Comparison of ENCODE assay signal across 8 mouse cellular contexts in the genomic region with DNA sequence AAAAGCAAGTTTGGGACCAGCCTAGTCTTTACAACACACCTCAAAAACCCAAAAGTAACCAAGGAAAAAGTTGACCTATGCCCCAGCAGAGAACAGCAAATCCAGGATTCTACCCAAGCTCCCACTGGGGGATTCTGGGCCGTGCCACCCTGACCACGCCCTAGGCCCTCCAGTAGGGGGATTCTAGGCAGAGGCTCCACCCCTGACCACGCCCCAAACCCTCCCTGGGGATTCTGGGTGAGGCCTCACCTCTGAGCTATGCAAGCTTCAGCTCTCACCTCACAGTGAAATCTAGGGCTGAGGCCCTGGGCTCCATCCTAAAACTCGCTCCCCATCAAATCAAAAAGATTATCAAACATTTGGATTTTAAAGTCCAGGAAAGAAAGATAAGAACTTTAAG. TPM values are rescaled to one million over a fixed set of nuclear protein-coding genes. Genes with fewer than 3 reads are reported as not detected.
DNase-seq lines count a peak whose midpoint lies in the region; ATAC-seq and TF ChIP-seq lines count a peak whose summit lies in the region.

No protein-coding gene starts in this region.

- 0 out of 2 replicates have a peak overlapping the region, but pooled peaks have one; percentile 30 for H3K27ac ChIP-seq in midbrain, embryonic 10.5 days (replicated peaks)
- H3K27ac ChIP-seq in midbrain, postnatal 0 days (ENCODE audit: low read depth, low read length), result no peak overlapping the region
- peak overlapping the region; percentile 29; the same call in 1 of the 2 replicates for H3K27ac ChIP-seq in intestine, embryonic 16.5 days (ENCODE audit: low read length)

- no peak overlapping the region for H3K4me2 ChIP-seq in midbrain, postnatal 0 days (ENCODE audit: low read depth, low read length, poor library complexity, severe bottlenecking)
- no peak overlapping the region for H3K4me2 ChIP-seq in intestine, embryonic 16.5 days (ENCODE audit: low read depth, low read length)

- peaks cover 18% of the 10 kb centered on the region for H3K4me1 ChIP-seq in midbrain, embryonic 10.5 days
- no peaks in the 10 kb centered on the region; the same call in 1 of the 2 replicates for H3K4me1 ChIP-seq in midbrain, postnatal 0 days (ENCODE audit: insufficient read depth, low read length)
- peaks cover 47% of the 10 kb centered on the region for H3K4me1 ChIP-seq in intestine, embryonic 16.5 days (ENCODE audit: control insufficient read depth, insufficient read depth, low read length)

- peaks cover 7% of the 10 kb centered on the region; the same call in 1 of the 2 replicates for H3K9me3 ChIP-seq in midbrain, embryonic 10.5 days (replicated peaks)
- no peaks in the 10 kb centered on the region for H3K9me3 ChIP-seq in midbrain, postnatal 0 days (ENCODE audit: low read length)
- H3K9me3 ChIP-seq in intestine, embryonic 16.5 days (ENCODE audit: control insufficient read depth, low read length), result no peaks in the 10 kb centered on the region

- WGBS in midbrain, embryonic 10.5 days, result 54% methylated on average over 4 of the region's 4 CpGs
- 50% methylated on average over 4 of the region's 4 CpGs for WGBS in midbrain, postnatal 0 days
- WGBS in intestine, embryonic 16.5 days, result 38% methylated on average over 4 of the region's 4 CpGs

- no peak for ATAC-seq in cerebellum, adult (ENCODE audit: insufficient number of reproducible peaks, low FRiP score, low TSS enrichment)
- ATAC-seq in midbrain, postnatal 0 days (ENCODE audit: low FRiP score), result no peak
- ATAC-seq in intestine, embryonic 16.5 days, result peak; percentile 47

- peaks cover 100% of the 10 kb centered on the region for H3K36me3 ChIP-seq in midbrain, embryonic 10.5 days
- H3K36me3 ChIP-seq in midbrain, postnatal 0 days (ENCODE audit: insufficient read depth, low read length), result peaks cover 57% of the 10 kb centered on the region
- H3K36me3 ChIP-seq in intestine, embryonic 16.5 days (ENCODE audit: control insufficient read depth, insufficient read depth, low read length), result peaks cover 55% of the 10 kb centered on the region
- H3K36me3 ChIP-seq in splenic B cell, adult 2 months (ENCODE audit: control insufficient read depth, insufficient read depth, low read length, poor library complexity, severe bottlenecking), result peaks cover 15% of the 10 kb centered on the region

- H3K27me3 ChIP-seq in midbrain, embryonic 10.5 days (ENCODE audit: low read depth, poor library complexity, severe bottlenecking), result no peaks in the 10 kb centered on the region
- H3K27me3 ChIP-seq in midbrain, postnatal 0 days (ENCODE audit: insufficient read depth, low read length), result no peaks in the 10 kb centered on the region
- H3K27me3 ChIP-seq in intestine, embryonic 16.5 days (replicated peaks; ENCODE audit: control insufficient read depth, insufficient read depth, low read length), result no peaks in the 10 kb centered on the region
- H3K27me3 ChIP-seq in splenic B cell, adult 2 months (ENCODE audit: control insufficient read depth, insufficient read depth, low read length, poor library complexity, severe bottlenecking), result no peaks in the 10 kb centered on the region

- H3K4me3 ChIP-seq in midbrain, embryonic 10.5 days, result no peak overlapping the region
- H3K4me3 ChIP-seq in midbrain, postnatal 0 days (ENCODE audit: low read depth, low read length), result no peak overlapping the region
- no peak overlapping the region for H3K4me3 ChIP-seq in intestine, embryonic 16.5 days (ENCODE audit: low read length)

- DNase-seq in cerebellum, adult 11-12 months, result peak; percentile 29
- no peak for DNase-seq in midbrain, embryonic 10.5 days (ENCODE audit: low spot score)
- DNase-seq in midbrain, postnatal 0 days (ENCODE audit: low spot score), result no peak
- peak; percentile 72 for DNase-seq in splenic B cell, adult 2 months (ENCODE audit: low read depth, low spot score)
- DNase-seq in right cerebral cortex, adult 2 months (ENCODE audit: low spot score in 2 of 2), result no peak
- no peak for DNase-seq in ovary, postnatal 10 days (ENCODE audit: low spot score)

- TF ChIP-seq CTCF in midbrain, postnatal 0 days (IDR thresholded peaks at IDR 0.05), result no peak

- no peak overlapping the region for H3K9ac ChIP-seq in midbrain, postnatal 0 days (replicated peaks; ENCODE audit: low read length, poor library complexity, severe bottlenecking)
- no peak overlapping the region for H3K9ac ChIP-seq in intestine, embryonic 16.5 days (ENCODE audit: low read depth, low read length)

RNA-seq across cellular contexts. Expression of a gene that starts 9.9 kb away (rescaled TPM):
- 190 and 191 TPM in 2 replicates for polyA plus RNA-seq in midbrain, embryonic 10.5 days (2016; fragmentation: Nextera tagmentation; extraction: Ambion mirVana)
- total RNA-seq in midbrain, postnatal 0 days (2014; rRNA removed), result 69.6 and 91.1 TPM in 2 replicates
- polyA plus RNA-seq in midbrain, postnatal 0 days (2015; fragmentation: Nextera tagmentation; extraction: Ambion mirVana), result 24.8 and 25.1 TPM in 2 replicates
- 62.7 and 62.9 TPM in 2 replicates for polyA plus RNA-seq in intestine, embryonic 16.5 days (2015; fragmentation: Nextera tagmentation; extraction: Ambion mirVana)

RNA-seq across cellular contexts. Expression of a gene that starts 16.9 kb away (rescaled TPM):
- 610 and 635 TPM in 2 replicates for polyA plus RNA-seq in midbrain, embryonic 10.5 days (2016; fragmentation: Nextera tagmentation; extraction: Ambion mirVana)
- total RNA-seq in midbrain, postnatal 0 days (2014; rRNA removed), result 295 and 379 TPM in 2 replicates
- polyA plus RNA-seq in midbrain, postnatal 0 days (2015; fragmentation: Nextera tagmentation; extraction: Ambion mirVana), result 638 and 795 TPM in 2 replicates
- 1,179 and 1,252 TPM in 2 replicates for polyA plus RNA-seq in intestine, embryonic 16.5 days (2015; fragmentation: Nextera tagmentation; extraction: Ambion mirVana)

RNA-seq across cellular contexts. Expression of a gene that starts 24.2 kb away (rescaled TPM):
- polyA plus RNA-seq in midbrain, embryonic 10.5 days (2016; fragmentation: Nextera tagmentation; extraction: Ambion mirVana), result 338 and 351 TPM in 2 replicates
- total RNA-seq in midbrain, postnatal 0 days (2014; rRNA removed), result 30.4 and 47.0 TPM in 2 replicates
- 154 and 157 TPM in 2 replicates for polyA plus RNA-seq in midbrain, postnatal 0 days (2015; fragmentation: Nextera tagmentation; extraction: Ambion mirVana)
- 133 and 144 TPM in 2 replicates for polyA plus RNA-seq in intestine, embryonic 16.5 days (2015; fragmentation: Nextera tagmentation; extraction: Ambion mirVana)

RNA-seq across cellular contexts. Expression of a gene that starts 36.1 kb away (rescaled TPM):
- polyA plus RNA-seq in midbrain, embryonic 10.5 days (2016; fragmentation: Nextera tagmentation; extraction: Ambion mirVana), result 6.3 and 6.4 TPM in 2 replicates
- total RNA-seq in midbrain, postnatal 0 days (2014; rRNA removed), result 118 and 147 TPM in 2 replicates
- polyA plus RNA-seq in midbrain, postnatal 0 days (2015; fragmentation: Nextera tagmentation; extraction: Ambion mirVana), result 12.5 and 13.9 TPM in 2 replicates
- 1.9 and 2.7 TPM in 2 replicates for polyA plus RNA-seq in intestine, embryonic 16.5 days (2015; fragmentation: Nextera tagmentation; extraction: Ambion mirVana)

Comparison
In these comparisons a context has a peak if more than half of its experiments do, and no peak if none do; other contexts are left out.
1. DNase-seq: peak in cerebellum, adult 11-12 months (single experiment) and splenic B cell, adult 2 months (single experiment); none in midbrain, embryonic 10.5 days (single experiment), midbrain, postnatal 0 days (single experiment), right cerebral cortex, adult 2 months (0 of 2) and ovary, postnatal 10 days (single experiment).